Mouse (Mus musculus) cerebellum, postnatal 14 days (tissue): ENCODE results near the gene Egf.
A peak's percentile ranks its signal among the peaks of the same experiment; 100 is the strongest.

Experiments
- DNase-seq, 2 experiments: peaks; one replicate each; pipeline ENCODE4 v3.0.0; 2021; ENCODE audit warnings: mixed read lengths in 2 of 2

Gene Egf

GRCm38 (mm10) chr3:129714542-129715145 lies 40.5 kb downstream of the Egf start:
- DNase-seq = no peak

- DNase-seq = peak; percentile 71 to 77
These were observed 47.0 kb downstream of the Egf start for GRCm38 (mm10) chr3:129708157-129708556.

- no peak for DNase-seq
These were observed 56.2 kb downstream of the Egf start for GRCm38 (mm10) chr3:129698882-129699281.

GRCm38 (mm10) chr3:129698365-129698764 lies 56.8 kb downstream of the Egf start:
- DNase-seq = no peak

- no peak for DNase-seq
These were observed 57.4 kb downstream of the Egf start for GRCm38 (mm10) chr3:129697691-129698090.

GRCm38 (mm10) chr3:129695943-129696342 lies 59.2 kb downstream of the Egf start:
- no peak for DNase-seq

- no peak for DNase-seq
These were observed 61.5 kb downstream of the Egf start for GRCm38 (mm10) chr3:129693581-129693980.

GRCm38 (mm10) chr3:129692816-129693215 lies 62.3 kb downstream of the Egf start:
- DNase-seq = peak in 1 of 2 experiments; percentile 15

GRCm38 (mm10) chr3:129687429-129687828 lies 67.7 kb downstream of the Egf start:
- DNase-seq = no peak

GRCm38 (mm10) chr3:129686698-129687333 lies 68.3 kb downstream of the Egf start:
- DNase-seq = peak; percentile 83 to 88

- DNase-seq = no peak
These were observed 68.9 kb downstream of the Egf start for GRCm38 (mm10) chr3:129686196-129686595.

GRCm38 (mm10) chr3:129683060-129683679 lies 71.9 kb downstream of the Egf start:
- peak in 1 of 2 experiments; percentile 62 for DNase-seq

- DNase-seq = peak in 1 of 2 experiments; percentile 30
These were observed 72.7 kb downstream of the Egf start for GRCm38 (mm10) chr3:129682389-129682788.

- DNase-seq = no peak
These were observed 73.3 kb downstream of the Egf start for GRCm38 (mm10) chr3:129681841-129682240.

GRCm38 (mm10) chr3:129680258-129680657 lies 74.9 kb downstream of the Egf start:
- peak; percentile 55 to 58 for DNase-seq

- DNase-seq = no peak
These were observed 79.2 kb downstream of the Egf start for GRCm38 (mm10) chr3:129675923-129676322.

GRCm38 (mm10) chr3:129663906-129664305 lies 91.2 kb downstream of the Egf start:
- no peak for DNase-seq

- DNase-seq = no peak
These were observed 96.3 kb downstream of the Egf start for GRCm38 (mm10) chr3:129658776-129659175.

- no peak for DNase-seq
These were observed 97.3 kb downstream of the Egf start for GRCm38 (mm10) chr3:129657775-129658174.

GRCm38 (mm10) chr3:129657222-129657621 lies 97.9 kb downstream of the Egf start:
- DNase-seq = no peak

GRCm38 (mm10) chr3:129656540-129656939 lies 98.6 kb downstream of the Egf start:
- DNase-seq = peak; percentile 60 to 70

GRCm38 (mm10) chr3:129652476-129652875 lies 102.6 kb downstream of the Egf start:
- DNase-seq = peak; percentile 64 to 72

- peak; percentile 80 to 85 for DNase-seq
These were observed 103.4 kb downstream of the Egf start for GRCm38 (mm10) chr3:129651765-129652164.

- DNase-seq = no peak
These were observed 104.2 kb downstream of the Egf start for GRCm38 (mm10) chr3:129650931-129651330.
